Mouse (Mus musculus): ENCODE data around the gene Prkab2. TPM values are rescaled to one million over a fixed set of nuclear protein-coding genes. Genes with fewer than 3 reads are reported as not detected.

Prkab2 gene
- polyA plus RNA-seq, 1 experiment = 8.0 TPM

DNA sequence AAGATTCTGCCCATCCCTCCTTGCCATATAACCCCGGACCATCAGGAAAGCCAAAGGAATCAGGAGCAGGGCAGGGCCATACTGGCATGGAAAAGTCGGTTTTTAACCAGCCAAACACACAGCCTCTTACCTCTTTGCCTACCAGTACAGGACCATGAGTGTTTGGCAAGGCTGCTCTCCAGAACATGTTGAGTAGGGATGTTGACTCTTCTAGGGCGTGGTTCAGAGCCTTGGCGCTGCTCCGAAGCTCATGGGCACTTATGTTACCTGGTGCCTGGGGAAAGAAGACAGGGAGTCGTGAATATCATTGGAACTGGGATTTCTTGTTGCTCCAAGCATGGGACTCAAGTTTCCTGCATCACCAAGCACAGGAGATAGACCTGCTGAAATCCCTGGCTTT is 35.8 kb downstream of the Prkab2 start:
- Histone ChIP-seq H3K36me3 (ENCODE audit: control insufficient read depth, insufficient read depth, low read length) (no peaks in the 10 kb centered on the region), H3K4me3 (ENCODE audit: control insufficient read depth, insufficient read depth, low read length) (no peak overlapping the region), H3K27ac (ENCODE audit: control insufficient read depth, insufficient read depth, low read length) (no peak overlapping the region), H3K27me3 (ENCODE audit: control insufficient read depth, insufficient read depth, low read length) (no peaks in the 10 kb centered on the region), H3K4me1 (replicated peaks; ENCODE audit: control insufficient read depth, insufficient read depth, low read length) (no peaks in the 10 kb centered on the region)
- no peak for TF ChIP-seq CTCF (IDR thresholded peaks at IDR 0.05; ENCODE audit: borderline replicate concordance, control insufficient read depth, extremely low read depth, insufficient read depth, low read length, poor library complexity)
- TF ChIP-seq POLR2A (IDR thresholded peaks at IDR 0.05; ENCODE audit: control insufficient read depth, extremely low read depth, insufficient read depth, low read length, poor library complexity) = no peak
- DNase-seq = no peak
- 81% methylated on average over 6 of the region's 6 CpGs for WGBS

DNA sequence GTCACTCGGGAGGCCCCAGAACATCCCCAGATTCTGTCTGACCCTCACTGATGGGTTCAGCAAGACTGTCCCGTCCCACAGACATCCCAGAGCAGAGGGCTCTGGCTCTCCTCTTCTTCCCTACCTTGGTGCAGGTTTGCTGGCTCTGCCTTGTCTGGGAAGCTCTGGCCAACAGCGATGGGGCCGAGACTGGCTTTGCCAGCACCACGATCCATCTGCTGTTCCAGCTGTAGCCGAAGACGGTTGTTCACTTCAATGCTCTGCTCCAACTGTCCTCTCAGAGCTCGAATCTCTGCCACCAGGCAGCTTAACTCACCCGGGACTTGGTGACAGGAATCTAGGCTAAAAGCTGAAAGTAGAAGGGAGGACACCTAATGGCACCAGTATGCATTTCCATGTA is 38.9 kb downstream of the Prkab2 start:
- no peaks in the 10 kb centered on the region for H3K27me3 ChIP-seq (ENCODE audit: control insufficient read depth, insufficient read depth, low read length)
- H3K4me1 ChIP-seq (replicated peaks; ENCODE audit: control insufficient read depth, insufficient read depth, low read length) = no peaks in the 10 kb centered on the region
- no peak overlapping the region for H3K4me3 ChIP-seq (ENCODE audit: control insufficient read depth, insufficient read depth, low read length)
- WGBS = 85% methylated on average over 9 of the region's 9 CpGs
- H3K27ac ChIP-seq (ENCODE audit: control insufficient read depth, insufficient read depth, low read length) = no peak overlapping the region
- TF ChIP-seq POLR2A (IDR thresholded peaks at IDR 0.05; ENCODE audit: control insufficient read depth, extremely low read depth, insufficient read depth, low read length, poor library complexity) = no peak
- TF ChIP-seq CTCF (IDR thresholded peaks at IDR 0.05; ENCODE audit: borderline replicate concordance, control insufficient read depth, extremely low read depth, insufficient read depth, low read length, poor library complexity) = no peak
- no peaks in the 10 kb centered on the region for H3K36me3 ChIP-seq (ENCODE audit: control insufficient read depth, insufficient read depth, low read length)
- no peak for DNase-seq

DNA sequence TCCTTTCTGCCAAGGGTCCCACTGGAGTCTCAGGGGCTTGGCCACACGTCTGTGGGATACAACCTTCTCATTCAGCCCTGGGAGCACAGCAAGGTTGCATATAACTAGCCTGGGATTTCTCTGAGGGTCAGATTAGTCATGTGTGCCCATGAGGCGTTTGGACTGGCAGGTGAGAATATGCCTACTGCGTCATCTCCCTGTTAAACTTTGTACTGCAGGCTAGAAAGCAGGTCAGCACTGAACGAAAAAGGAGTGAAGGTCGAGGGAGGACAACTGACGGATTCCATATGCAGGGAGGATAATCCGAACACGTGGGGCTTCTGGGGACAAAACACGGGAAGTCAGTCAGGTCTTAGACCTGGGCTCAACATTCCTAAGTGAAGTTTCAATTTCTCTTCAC is 39.3 kb downstream of the Prkab2 start:
- DNase-seq = no peak
- H3K27me3 ChIP-seq (ENCODE audit: control insufficient read depth, insufficient read depth, low read length) = no peaks in the 10 kb centered on the region
- H3K4me3 ChIP-seq (ENCODE audit: control insufficient read depth, insufficient read depth, low read length) = no peak overlapping the region
- no peak for TF ChIP-seq POLR2A (IDR thresholded peaks at IDR 0.05; ENCODE audit: control insufficient read depth, extremely low read depth, insufficient read depth, low read length, poor library complexity)
- no peak for TF ChIP-seq CTCF (IDR thresholded peaks at IDR 0.05; ENCODE audit: borderline replicate concordance, control insufficient read depth, extremely low read depth, insufficient read depth, low read length, poor library complexity)
- no peak overlapping the region for H3K27ac ChIP-seq (ENCODE audit: control insufficient read depth, insufficient read depth, low read length)
- 88% methylated on average over 9 of the region's 9 CpGs for WGBS
- no peaks in the 10 kb centered on the region for H3K4me1 ChIP-seq (replicated peaks; ENCODE audit: control insufficient read depth, insufficient read depth, low read length)
- H3K36me3 ChIP-seq (ENCODE audit: control insufficient read depth, insufficient read depth, low read length) = no peaks in the 10 kb centered on the region

GRCm38 (mm10) chr3:97699061-97699460 is 41.1 kb downstream of the Prkab2 start:
- Histone ChIP-seq H3K4me3 (ENCODE audit: control insufficient read depth, insufficient read depth, low read length) (no peak overlapping the region), H3K27ac (ENCODE audit: control insufficient read depth, insufficient read depth, low read length) (no peak overlapping the region), H3K4me1 (replicated peaks; ENCODE audit: control insufficient read depth, insufficient read depth, low read length) (no peaks in the 10 kb centered on the region), H3K36me3 (ENCODE audit: control insufficient read depth, insufficient read depth, low read length) (no peaks in the 10 kb centered on the region), H3K27me3 (ENCODE audit: control insufficient read depth, insufficient read depth, low read length) (no peaks in the 10 kb centered on the region)
- TF ChIP-seq CTCF (IDR thresholded peaks at IDR 0.05; ENCODE audit: borderline replicate concordance, control insufficient read depth, extremely low read depth, insufficient read depth, low read length, poor library complexity) = no peak
- TF ChIP-seq POLR2A (IDR thresholded peaks at IDR 0.05; ENCODE audit: control insufficient read depth, extremely low read depth, insufficient read depth, low read length, poor library complexity) = no peak
- 87% methylated on average over 3 of the region's 3 CpGs for WGBS
- DNase-seq = no peak

DNA sequence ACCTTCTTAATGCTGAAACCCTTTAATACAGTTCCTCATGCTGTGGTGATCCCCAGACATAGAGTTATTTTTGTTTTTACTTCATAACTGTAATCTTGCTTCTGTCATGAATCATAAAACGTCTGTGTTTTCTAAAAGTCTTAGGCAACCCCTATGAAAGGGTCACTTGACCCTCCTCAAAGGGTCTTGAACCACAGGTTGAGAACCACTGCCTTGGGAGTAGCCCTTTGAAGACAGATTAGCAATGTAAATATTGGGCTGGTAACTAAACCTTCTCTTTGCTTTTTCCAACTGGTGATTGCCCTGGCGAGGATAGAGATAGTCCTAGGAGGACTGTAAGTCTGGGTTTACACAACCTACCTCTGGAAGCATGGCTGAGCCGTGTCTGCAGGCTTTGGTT is 43.2 kb downstream of the Prkab2 start:
- no peak overlapping the region for H3K4me3 ChIP-seq (ENCODE audit: control insufficient read depth, insufficient read depth, low read length)
- H3K4me1 ChIP-seq (replicated peaks; ENCODE audit: control insufficient read depth, insufficient read depth, low read length) = no peaks in the 10 kb centered on the region
- no peaks in the 10 kb centered on the region for H3K36me3 ChIP-seq (ENCODE audit: control insufficient read depth, insufficient read depth, low read length)
- no peak for TF ChIP-seq POLR2A (IDR thresholded peaks at IDR 0.05; ENCODE audit: control insufficient read depth, extremely low read depth, insufficient read depth, low read length, poor library complexity)
- TF ChIP-seq CTCF (IDR thresholded peaks at IDR 0.05; ENCODE audit: borderline replicate concordance, control insufficient read depth, extremely low read depth, insufficient read depth, low read length, poor library complexity) = no peak
- DNase-seq = no peak
- 69% methylated on average over 3 of the region's 3 CpGs for WGBS
- H3K27ac ChIP-seq (ENCODE audit: control insufficient read depth, insufficient read depth, low read length) = no peak overlapping the region
- H3K27me3 ChIP-seq (ENCODE audit: control insufficient read depth, insufficient read depth, low read length) = no peaks in the 10 kb centered on the region

DNA sequence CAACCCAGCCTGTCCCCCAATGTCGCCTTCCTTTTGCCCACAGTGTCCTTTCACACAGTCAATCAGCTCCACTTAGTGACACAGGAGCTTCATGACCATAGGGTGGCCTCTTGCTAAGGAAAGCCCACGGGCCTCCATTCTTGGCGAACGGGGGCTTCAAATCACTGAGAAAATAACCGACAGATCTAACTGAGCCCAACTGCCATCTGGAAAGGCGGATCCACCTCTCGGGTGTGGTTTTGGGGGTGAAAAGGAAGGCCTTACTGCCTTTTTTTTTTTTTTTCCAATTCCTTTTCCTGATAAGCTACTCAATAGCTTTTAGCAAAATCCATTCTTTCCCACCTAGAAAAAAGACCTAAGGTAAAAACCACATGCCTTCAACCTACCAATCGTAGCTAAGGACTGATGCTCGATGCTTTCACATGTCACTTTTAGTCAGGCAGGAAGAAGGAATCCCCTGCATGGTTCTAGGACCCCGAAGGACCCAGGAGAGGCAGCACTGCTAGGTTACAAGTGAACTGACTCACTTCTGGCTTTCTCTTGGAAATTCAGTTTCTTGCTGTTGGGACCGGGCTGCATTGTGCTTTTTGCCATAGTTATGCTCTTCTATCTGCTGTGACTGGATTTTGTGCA is 44.6 kb downstream of the Prkab2 start:
- Histone ChIP-seq H3K36me3 (ENCODE audit: control insufficient read depth, insufficient read depth, low read length) (no peaks in the 10 kb centered on the region), H3K27ac (ENCODE audit: control insufficient read depth, insufficient read depth, low read length) (no peak overlapping the region), H3K4me3 (ENCODE audit: control insufficient read depth, insufficient read depth, low read length) (no peak overlapping the region), H3K4me1 (replicated peaks; ENCODE audit: control insufficient read depth, insufficient read depth, low read length) (no peaks in the 10 kb centered on the region), H3K27me3 (ENCODE audit: control insufficient read depth, insufficient read depth, low read length) (no peaks in the 10 kb centered on the region)
- TF ChIP-seq CTCF (IDR thresholded peaks at IDR 0.05; ENCODE audit: borderline replicate concordance, control insufficient read depth, extremely low read depth, insufficient read depth, low read length, poor library complexity) (no peak), POLR2A (IDR thresholded peaks at IDR 0.05; ENCODE audit: control insufficient read depth, extremely low read depth, insufficient read depth, low read length, poor library complexity) (no peak)
- WGBS = 93% methylated on average over 11 of the region's 11 CpGs
- no peak for DNase-seq

- H3K4me3 ChIP-seq (ENCODE audit: control insufficient read depth, insufficient read depth, low read length) = no peak overlapping the region
- H3K27ac ChIP-seq (ENCODE audit: control insufficient read depth, insufficient read depth, low read length) = no peak overlapping the region
- no peaks in the 10 kb centered on the region for H3K36me3 ChIP-seq (ENCODE audit: control insufficient read depth, insufficient read depth, low read length)
- H3K27me3 ChIP-seq (ENCODE audit: control insufficient read depth, insufficient read depth, low read length) = no peaks in the 10 kb centered on the region
- no peak for TF ChIP-seq CTCF (IDR thresholded peaks at IDR 0.05; ENCODE audit: borderline replicate concordance, control insufficient read depth, extremely low read depth, insufficient read depth, low read length, poor library complexity)
- TF ChIP-seq POLR2A (IDR thresholded peaks at IDR 0.05; ENCODE audit: control insufficient read depth, extremely low read depth, insufficient read depth, low read length, poor library complexity) = no peak
- DNase-seq = no peak
- H3K4me1 ChIP-seq (replicated peaks; ENCODE audit: control insufficient read depth, insufficient read depth, low read length) = no peaks in the 10 kb centered on the region
- 87% methylated on average over 3 of the region's 3 CpGs for WGBS
Observed at GRCm38 (mm10) chr3:97705508-97705907, 47.5 kb downstream of the Prkab2 start.

All from thymus, adult 2 months (tissue).